Comparison of ENCODE assay signal across 8 mouse cellular contexts in the genomic region with DNA sequence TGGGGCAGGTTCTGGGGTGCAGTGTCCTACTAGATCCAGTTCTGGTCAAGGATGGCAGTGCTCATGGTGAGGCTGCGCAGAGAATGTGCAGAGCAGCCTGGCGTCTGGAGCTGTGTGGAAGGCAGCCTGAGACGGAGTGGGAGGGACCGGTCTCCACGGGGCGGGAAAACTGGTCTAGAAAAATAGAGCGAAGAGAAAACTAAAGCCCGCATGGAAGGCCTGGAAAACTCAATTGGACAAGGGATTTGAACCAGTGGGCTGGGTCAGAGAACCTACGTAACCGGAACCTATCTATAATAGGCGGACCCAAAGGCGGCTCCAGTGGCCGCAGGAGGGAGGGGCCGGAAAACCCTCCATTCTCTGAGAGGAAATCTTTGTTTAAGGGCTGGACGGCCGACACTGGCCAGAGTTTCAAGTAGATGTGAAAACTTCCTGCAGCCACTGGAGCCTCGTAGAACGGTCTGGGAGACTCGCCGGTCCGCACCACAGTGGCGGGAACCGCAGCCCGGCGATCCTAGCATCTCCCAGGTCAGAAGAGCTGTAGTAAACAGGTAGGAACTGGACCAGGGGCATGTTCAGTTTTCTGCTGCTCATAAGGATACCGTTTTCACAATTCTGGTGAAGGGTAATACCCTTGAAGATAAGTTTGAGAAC. TPM values are rescaled to one million over a fixed set of nuclear protein-coding genes. Genes with fewer than 3 reads are reported as not detected.
DNase-seq lines count a peak whose midpoint lies in the region; ATAC-seq and TF ChIP-seq lines count a peak whose summit lies in the region.

A gene (plus strand): TSS at position 399 of the 654 bp plus-strand sequence.

- peaks cover 30% of the 10 kb centered on the region for H3K36me3 ChIP-seq in forebrain, embryonic 10.5 days (replicated peaks)
- 0 out of 2 replicates have a peak, but pooled peaks cover 5% of the 10 kb centered on the region for H3K36me3 ChIP-seq in heart, embryonic 15.5 days
- peaks cover 8% of the 10 kb centered on the region for H3K36me3 ChIP-seq in liver, embryonic 14.5 days (replicated peaks; ENCODE audit: control insufficient read depth, insufficient read depth, low read depth)
- no peaks in the 10 kb centered on the region; the same call in 1 of the 2 replicates for H3K36me3 ChIP-seq in neural tube, embryonic 11.5 days (ENCODE audit: control insufficient read depth, insufficient read depth, low read length)
- no peaks in the 10 kb centered on the region for H3K36me3 ChIP-seq in stomach, postnatal 0 days (ENCODE audit: control insufficient read depth, insufficient read depth, low read length)

- H3K9me3 ChIP-seq in forebrain, embryonic 10.5 days, result no peaks in the 10 kb centered on the region
- no peaks in the 10 kb centered on the region for H3K9me3 ChIP-seq in heart, embryonic 15.5 days (replicated peaks)
- H3K9me3 ChIP-seq in liver, embryonic 14.5 days (ENCODE audit: control insufficient read depth, low read length), result no peaks in the 10 kb centered on the region
- H3K9me3 ChIP-seq in neural tube, embryonic 11.5 days (ENCODE audit: control insufficient read depth, low read length), result no peaks in the 10 kb centered on the region
- no peaks in the 10 kb centered on the region for H3K9me3 ChIP-seq in stomach, postnatal 0 days (ENCODE audit: control insufficient read depth, low read length)

- no peak for TF ChIP-seq CTCF in liver, embryonic 14.5 days (IDR thresholded peaks at IDR 0.05; ENCODE audit: low read depth)
- no peak for TF ChIP-seq CTCF in stomach, postnatal 0 days (IDR thresholded peaks at IDR 0.05; ENCODE audit: low read depth)

- peak; percentile 6 to 23 for DNase-seq in CD8-positive naive resting alpha-beta T cell, adult 2 months (ENCODE audit: low read depth in 2 of 2, low spot score in 2 of 2)
- DNase-seq in c-Kit-positive CD71-negative TER-119-negative erythroid progenitor cells, embryonic 14.5 days (ENCODE audit: low read depth), result peak; percentile 56
- DNase-seq in forebrain, embryonic 10.5 days (ENCODE audit: extremely low spot score, low spot score), result peak; percentile 86
- peak; percentile 90 to 94 for DNase-seq in kidney, postnatal 25 days
- peak; percentile 73 to 78 (median 76) for DNase-seq in liver, embryonic 14.5 days (ENCODE audit: low read depth in 3 of 3, low spot score in 3 of 3)
- DNase-seq in neural tube, embryonic 11.5 days (ENCODE audit: low spot score), result peak; percentile 85
- DNase-seq in stomach, postnatal 0 days (ENCODE audit: low spot score), result peak; percentile 89

- H3K27ac ChIP-seq in forebrain, embryonic 10.5 days, result peak within 1 kb of the TSS; percentile 95
- peak within 1 kb of the TSS; percentile 94 for H3K27ac ChIP-seq in heart, embryonic 15.5 days
- H3K27ac ChIP-seq in liver, embryonic 14.5 days, result peak within 1 kb of the TSS; percentile 82
- H3K27ac ChIP-seq in neural tube, embryonic 11.5 days (ENCODE audit: low read depth, low read length), result peak within 1 kb of the TSS; percentile 85
- H3K27ac ChIP-seq in stomach, postnatal 0 days (replicated peaks), result peak within 1 kb of the TSS; percentile 90

- peak within 1 kb of the TSS; percentile 71 for H3K4me3 ChIP-seq in forebrain, embryonic 10.5 days
- peak within 1 kb of the TSS; percentile 71 for H3K4me3 ChIP-seq in heart, embryonic 15.5 days
- peak within 1 kb of the TSS; percentile 84 to 90 for H3K4me3 ChIP-seq in liver, embryonic 14.5 days (ENCODE audit: insufficient read depth in 1 of 2, low read depth in 2 of 2, low read length in 2 of 2)
- peak within 1 kb of the TSS; percentile 63 for H3K4me3 ChIP-seq in neural tube, embryonic 11.5 days (ENCODE audit: low read depth, low read length)
- H3K4me3 ChIP-seq in stomach, postnatal 0 days (ENCODE audit: low read depth, low read length), result peak within 1 kb of the TSS; percentile 57

- H3K9ac ChIP-seq in heart, embryonic 15.5 days, result peak within 1 kb of the TSS; percentile 69
- peak within 1 kb of the TSS; percentile 91 for H3K9ac ChIP-seq in liver, embryonic 14.5 days (replicated peaks)
- H3K9ac ChIP-seq in neural tube, embryonic 11.5 days (ENCODE audit: low read length), result peak within 1 kb of the TSS; percentile 75
- peak within 1 kb of the TSS; percentile 68 for H3K9ac ChIP-seq in stomach, postnatal 0 days (ENCODE audit: low read length)

- ATAC-seq in heart, embryonic 15.5 days (replicated peaks; ENCODE audit: insufficient number of reproducible peaks, insufficient read depth, low FRiP score, low read depth), result peak; percentile 97
- ATAC-seq in liver, embryonic 14.5 days (ENCODE audit: insufficient read depth), result peak; percentile 73
- peak; percentile 95 for ATAC-seq in neural tube, embryonic 11.5 days (ENCODE audit: insufficient read depth, low FRiP score, low TSS enrichment)
- peak; percentile 99 for ATAC-seq in stomach, postnatal 0 days (ENCODE audit: low FRiP score, low TSS enrichment)

- peak within 1 kb of the TSS; percentile 67 for H3K4me2 ChIP-seq in heart, embryonic 15.5 days
- peak within 1 kb of the TSS; percentile 61 for H3K4me2 ChIP-seq in liver, embryonic 14.5 days (ENCODE audit: low read depth)
- peak within 1 kb of the TSS; percentile 52 for H3K4me2 ChIP-seq in neural tube, embryonic 11.5 days (ENCODE audit: low read depth)
- H3K4me2 ChIP-seq in stomach, postnatal 0 days (replicated peaks; ENCODE audit: low read depth), result peak within 1 kb of the TSS; percentile 58

- H3K27me3 ChIP-seq in forebrain, embryonic 10.5 days (ENCODE audit: poor library complexity, severe bottlenecking), result no peaks in the 10 kb centered on the region
- no peaks in the 10 kb centered on the region for H3K27me3 ChIP-seq in heart, embryonic 15.5 days
- no peaks in the 10 kb centered on the region for H3K27me3 ChIP-seq in liver, embryonic 14.5 days (ENCODE audit: control insufficient read depth, insufficient read depth, low read length)
- H3K27me3 ChIP-seq in neural tube, embryonic 11.5 days (ENCODE audit: control insufficient read depth, insufficient read depth, low read length), result no peaks in the 10 kb centered on the region
- no peaks in the 10 kb centered on the region for H3K27me3 ChIP-seq in stomach, postnatal 0 days (ENCODE audit: control insufficient read depth, insufficient read depth, low read length)

- TF ChIP-seq EP300 in liver, embryonic 14.5 days (IDR thresholded peaks at IDR 0.05; ENCODE audit: low read depth), result no peak
- no peak for TF ChIP-seq EP300 in stomach, postnatal 0 days (optimal IDR thresholded peaks at IDR 0.05)

- WGBS in forebrain, embryonic 10.5 days, result 2% methylated on average over 26 of the region's 26 CpGs
- 6% methylated on average over 26 of the region's 26 CpGs for WGBS in heart, embryonic 15.5 days
- 8% methylated on average over 26 of the region's 26 CpGs for WGBS in liver, embryonic 14.5 days (ENCODE audit: insufficient replicate concordance)
- 4% methylated on average over 26 of the region's 26 CpGs for WGBS in neural tube, embryonic 11.5 days
- WGBS in stomach, postnatal 0 days, result 6% methylated on average over 26 of the region's 26 CpGs

- peaks cover 17% of the 10 kb centered on the region for H3K4me1 ChIP-seq in forebrain, embryonic 10.5 days
- H3K4me1 ChIP-seq in heart, embryonic 15.5 days (replicated peaks), result peaks cover 8% of the 10 kb centered on the region
- H3K4me1 ChIP-seq in liver, embryonic 14.5 days (replicated peaks; ENCODE audit: control insufficient read depth in 2 of 2, insufficient read depth in 2 of 2, low read length in 1 of 2), result peaks cover 23 to 30% of the 10 kb centered on the region in 2 experiments
- H3K4me1 ChIP-seq in neural tube, embryonic 11.5 days (ENCODE audit: control insufficient read depth, insufficient read depth, low read length), result no peaks in the 10 kb centered on the region; the same call in 1 of the 2 replicates
- no peaks in the 10 kb centered on the region for H3K4me1 ChIP-seq in stomach, postnatal 0 days (replicated peaks; ENCODE audit: control insufficient read depth, insufficient read depth)

RNA-seq across cellular contexts. Expression of the gene that starts here (rescaled TPM):
- 19.8 and 20.1 TPM in 2 replicates for polyA plus RNA-seq in forebrain, embryonic 10.5 days (2016; fragmentation: Nextera tagmentation; extraction: Ambion mirVana)
- polyA plus RNA-seq in heart, embryonic 15.5 days (2015; fragmentation: Nextera tagmentation; extraction: Ambion mirVana), result 5.3 and 6.0 TPM in 2 replicates
- 2.0 and 4.1 TPM in 2 replicates for polyA plus RNA-seq in liver, embryonic 14.5 days (2012; rRNA removed)
- polyA plus RNA-seq in liver, embryonic 14.5 days (2014; fragmentation: Nextera tagmentation; extraction: Ambion mirVana), result 4.0 and 4.1 TPM in 2 replicates
- 21.0 and 22.5 TPM in 2 replicates for polyA plus RNA-seq in neural tube, embryonic 11.5 days (2014; fragmentation: Nextera tagmentation; extraction: Ambion mirVana)
- 2.6 and 2.8 TPM in 2 replicates for polyA plus RNA-seq in stomach, postnatal 0 days (2015; fragmentation: Nextera tagmentation; extraction: Ambion mirVana)

Comparison
In these comparisons a context has a peak if more than half of its experiments do, and no peak if none do; other contexts are left out.
1. Peak in every context shown above with its lines: DNase-seq, ATAC-seq, H3K4me3 ChIP-seq and H3K27ac ChIP-seq.
2. DNase-seq: peak in every context shown above with its lines; median percentile 92 in kidney, postnatal 25 days; 89 in stomach, postnatal 0 days; 86 in forebrain, embryonic 10.5 days; 85 in neural tube, embryonic 11.5 days; 76 in liver, embryonic 14.5 days; 56 in c-Kit-positive CD71-negative TER-119-negative erythroid progenitor cells, embryonic 14.5 days; 14 in CD8-positive naive resting alpha-beta T cell, adult 2 months.